Mouse (Mus musculus) limb, embryonic 10.5 days (tissue): Measurements from ENCODE around the gene Entpd2. TPM values are rescaled to one million over a fixed set of nuclear protein-coding genes. Genes with fewer than 3 reads are reported as not detected.
A peak's percentile ranks its signal among the peaks of the same experiment; 100 is the strongest.

Experiments used
- DNase-seq: peaks from one replicate; pipeline ENCODE4 v3.0.0-alpha.2; 2017; ENCODE audit warnings: low spot score
- H3K27ac ChIP-seq: fragments of 300-500 bp; sonication (generic); 2 replicates; pipeline ENCODE4 v1.5.1; 2016; ENCODE audit warnings: mild to moderate bottlenecking
- H3K27me3 ChIP-seq: fragments of 300-500 bp; sonication (generic); 2 replicates; pipeline ENCODE4 v1.6.1; 2016; ENCODE audit warnings: low read depth, mild to moderate bottlenecking; ENCODE audit not compliant: poor library complexity, severe bottlenecking
- H3K36me3 ChIP-seq: fragments of 300-500 bp; sonication (generic); 2 replicates; pipeline ENCODE4 v1.6.1; 2016; ENCODE audit warnings: mild to moderate bottlenecking, moderate library complexity
- H3K4me1 ChIP-seq: fragments of 300-500 bp; sonication (generic); 2 replicates; pipeline ENCODE4 v1.6.1; 2016
- H3K4me3 ChIP-seq: fragments of 300-500 bp; sonication (generic); 2 replicates; pipeline ENCODE4 v1.5.1; 2016; ENCODE audit warnings: mild to moderate bottlenecking, moderate library complexity
- H3K9me3 ChIP-seq: fragments of 300-500 bp; sonication (generic); replicated peaks from 2 replicates; pipeline ENCODE4 v1.6.1; 2016; ENCODE audit warnings: mild to moderate bottlenecking
- WGBS: fragments of 180-500 bp; shearing (Covaris S2); methylation state at CpG from one replicate; pipeline ENCODE4 v1.1.7; 2016; 5-methylcytosine and 5-hydroxymethylcytosine counted together
- polyA plus RNA-seq: library from polyadenylated mRNA; unstranded; fragments of >200 nt; fragmentation: Nextera tagmentation; extraction: Ambion mirVana; gene quantifications from 2 replicates; pipeline ENCODE4 v1.2.1, GENCODE M21; 2016

Gene Entpd2
- 0.19 TPM in 1 of 2 replicates, not detected in the other for polyA plus RNA-seq

DNA sequence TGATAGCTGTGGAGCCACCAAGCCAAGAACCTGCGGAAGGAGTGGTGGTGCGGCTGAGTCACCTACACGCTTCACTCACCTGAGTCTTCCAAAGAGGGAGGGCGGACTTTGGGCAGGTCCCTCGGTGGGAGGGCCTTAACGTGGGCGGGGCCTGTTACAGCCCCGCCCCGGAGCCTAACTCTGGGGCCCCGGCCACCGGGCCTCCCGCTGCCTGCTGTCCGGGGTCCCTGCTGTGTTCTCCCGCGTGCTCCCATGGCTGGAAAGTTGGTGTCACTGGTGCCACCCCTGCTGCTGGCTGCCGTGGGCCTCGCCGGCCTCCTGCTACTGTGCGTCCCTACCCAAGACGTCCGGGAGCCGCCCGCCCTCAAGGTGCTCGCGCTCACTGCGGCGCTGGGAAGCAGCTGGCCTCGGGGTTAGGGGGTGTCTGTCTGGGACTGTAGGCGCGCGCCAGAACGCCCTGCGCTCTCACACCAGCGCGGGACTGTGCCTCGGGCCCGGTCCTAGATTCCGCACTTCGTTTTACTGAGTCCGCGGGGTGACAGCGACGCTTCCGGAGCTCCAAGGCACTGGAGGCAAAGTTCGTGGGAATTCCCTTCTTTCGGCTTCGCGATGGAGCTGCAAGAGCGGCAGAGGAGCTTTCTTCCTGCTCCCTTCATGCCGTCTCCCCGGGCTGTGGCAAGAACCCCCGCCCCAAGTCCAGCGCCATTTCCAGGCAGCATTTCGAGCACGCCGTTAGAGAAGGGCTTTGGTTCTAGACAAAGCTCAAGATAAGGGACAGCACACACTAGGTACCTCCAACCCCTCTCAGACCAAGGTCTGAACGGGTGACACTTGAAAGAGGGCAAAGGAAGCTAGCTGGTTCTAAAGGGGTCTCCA is at the start of gene Entpd2:
Entpd2 (plus strand) TSS at position 154 of the 876 bp plus-strand sequence.
- Histone ChIP-seq H3K36me3 (no peaks in the 10 kb centered on the region), H3K4me3 (peak within 1 kb of the TSS; percentile 46), H3K27me3 (peaks cover 84% of the 10 kb centered on the region), H3K9me3 (no peaks in the 10 kb centered on the region), H3K4me1 (peaks cover 26% of the 10 kb centered on the region), H3K27ac (0 out of 2 replicates have a peak within 1 kb of the TSS, but pooled peaks have one; percentile 15)
- peak; percentile 48 for DNase-seq
- WGBS: 3% methylated on average over 57 of the region's 57 CpGs

- Histone ChIP-seq H3K4me1 (no peaks in the 10 kb centered on the region), H3K27ac (no peak overlapping the region), H3K9me3 (no peaks in the 10 kb centered on the region), H3K27me3 (no peaks in the 10 kb centered on the region), H3K36me3 (peaks cover 99% of the 10 kb centered on the region), H3K4me3 (no peak overlapping the region)
- WGBS: 91% methylated on average over 7 of the region's 7 CpGs
- DNase-seq: no peak
Measured at GRCm38 (mm10) chr2:25348162-25348561, 47.5 kb upstream of the Entpd2 start.

- no peak for DNase-seq
- no peaks in the 10 kb centered on the region for H3K9me3 ChIP-seq
- H3K4me3 ChIP-seq: no peak overlapping the region
- WGBS: 96% methylated on average over 4 of the region's 4 CpGs
- no peak overlapping the region for H3K27ac ChIP-seq
- no peaks in the 10 kb centered on the region for H3K27me3 ChIP-seq
- no peaks in the 10 kb centered on the region for H3K4me1 ChIP-seq
- H3K36me3 ChIP-seq: peaks cover 98% of the 10 kb centered on the region
Measured at GRCm38 (mm10) chr2:25349499-25349898, 46.2 kb upstream of the Entpd2 start.

GRCm38 (mm10) chr2:25350701-25351100 is 45.0 kb upstream of the Entpd2 start:
- 94% methylated on average over 3 of the region's 3 CpGs for WGBS
- H3K4me1 ChIP-seq: peaks cover 11% of the 10 kb centered on the region
- peaks cover 86% of the 10 kb centered on the region for H3K36me3 ChIP-seq
- no peaks in the 10 kb centered on the region for H3K9me3 ChIP-seq
- no peak for DNase-seq
- H3K27me3 ChIP-seq: no peaks in the 10 kb centered on the region
- no peak overlapping the region for H3K27ac ChIP-seq
- no peak overlapping the region for H3K4me3 ChIP-seq

DNA sequence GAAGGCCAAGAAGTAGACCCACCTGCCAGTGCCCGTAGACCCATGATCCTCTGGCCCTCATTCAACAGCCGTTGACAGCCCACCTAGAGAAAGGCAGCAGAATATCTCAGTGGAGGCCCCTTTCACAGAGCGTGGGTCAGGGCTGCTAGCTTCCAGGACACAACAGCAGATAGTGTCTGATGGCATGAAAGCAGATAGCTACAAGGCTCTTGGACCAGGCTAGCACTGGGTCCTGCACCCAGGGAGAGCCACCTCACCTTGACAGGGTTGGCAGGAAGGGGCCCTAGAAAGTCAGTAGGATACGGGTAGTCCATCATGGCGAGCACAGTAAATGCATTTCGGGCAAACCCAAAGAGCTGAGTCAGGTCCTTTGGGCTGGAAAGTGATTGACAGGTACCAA is 41.5 kb upstream of the Entpd2 start:
- Histone ChIP-seq H3K27ac (no peak overlapping the region), H3K4me3 (no peak overlapping the region), H3K27me3 (no peaks in the 10 kb centered on the region), H3K4me1 (peaks cover 25% of the 10 kb centered on the region), H3K9me3 (no peaks in the 10 kb centered on the region), H3K36me3 (peaks cover 52% of the 10 kb centered on the region)
- 86% methylated on average over 6 of the region's 6 CpGs for WGBS
- no peak for DNase-seq

DNA sequence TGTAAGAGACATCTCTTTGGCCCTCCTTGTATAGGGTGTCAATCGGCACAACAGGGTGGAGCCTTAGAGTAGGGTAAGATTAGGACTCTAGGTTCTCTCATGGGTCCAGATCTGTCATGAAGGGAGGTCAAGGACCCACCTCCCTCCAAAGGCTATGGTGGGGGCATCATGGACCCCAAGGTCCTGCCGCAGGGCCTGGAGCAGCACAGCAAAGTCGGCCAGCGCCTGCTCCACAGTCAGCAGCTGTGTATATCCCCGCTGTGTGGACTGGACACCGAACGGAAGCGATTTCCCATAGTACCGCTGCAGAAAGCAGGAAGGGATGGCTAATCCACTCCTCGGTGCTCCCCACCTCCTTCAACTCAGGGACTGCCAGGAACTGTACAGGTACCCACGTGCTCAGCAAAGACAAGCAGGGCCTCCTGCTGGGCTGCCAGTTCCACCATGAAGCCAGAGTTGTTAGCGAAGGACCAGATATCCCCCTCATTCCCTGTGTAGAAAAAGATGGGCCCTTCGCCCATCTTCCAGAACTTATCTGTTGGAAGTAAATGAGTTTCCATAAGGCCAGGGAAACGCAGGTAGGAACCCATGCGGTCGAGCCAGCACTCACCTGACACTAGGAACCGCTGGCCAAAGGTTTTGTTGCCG is 40.1 kb upstream of the Entpd2 start:
- Histone ChIP-seq H3K4me1 (peaks cover 25% of the 10 kb centered on the region), H3K4me3 (peak overlapping the region; percentile 62), H3K27me3 (no peaks in the 10 kb centered on the region), H3K9me3 (no peaks in the 10 kb centered on the region), H3K36me3 (peaks cover 39% of the 10 kb centered on the region), H3K27ac (0 out of 2 replicates have a peak overlapping the region, but pooled peaks have one; percentile 66)
- DNase-seq: no peak
- WGBS: 39% methylated on average over 18 of the region's 18 CpGs

DNA sequence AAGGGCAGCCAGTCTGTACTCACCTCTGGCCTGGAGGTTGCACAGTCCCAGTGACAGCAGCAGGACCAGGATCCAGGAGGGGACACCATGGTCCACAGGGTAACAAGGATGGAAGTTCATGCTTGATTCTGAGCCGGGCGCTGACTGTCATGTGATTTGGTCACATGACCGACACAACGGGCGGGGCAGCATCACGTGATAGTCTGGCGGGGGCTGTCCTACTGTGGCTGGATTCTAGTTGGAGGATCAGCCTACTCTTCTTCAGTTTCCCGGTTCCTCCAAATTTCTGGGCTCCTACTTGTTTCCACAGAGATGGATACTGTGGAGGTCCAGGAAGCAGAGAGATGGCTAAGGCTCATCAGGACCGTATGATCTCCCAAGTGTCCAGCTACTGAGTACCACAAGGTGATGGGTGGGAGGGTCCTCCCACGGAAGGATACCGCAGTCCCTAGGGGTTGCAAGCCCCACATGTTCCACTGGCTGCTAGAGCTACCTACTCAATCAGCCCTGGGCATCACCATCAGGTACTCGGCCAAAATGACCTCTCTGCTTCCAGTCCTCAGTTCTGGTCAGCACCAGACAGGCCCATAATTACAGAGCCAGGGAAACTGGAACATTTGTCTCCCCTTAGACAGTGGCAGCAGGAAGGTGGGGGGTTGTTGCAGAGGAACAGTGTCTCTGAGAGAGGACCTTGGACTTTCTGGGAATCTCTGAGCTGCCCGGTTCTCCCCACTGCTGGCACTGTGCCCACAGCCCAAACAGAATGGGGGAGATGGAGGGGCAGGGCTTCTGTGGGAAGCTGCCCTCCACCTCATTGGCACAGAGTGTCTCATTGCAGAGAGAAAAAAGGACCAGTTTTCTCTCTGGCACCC is 39.2 kb upstream of the Entpd2 start, which contains the start of gene Dpp7:
Dpp7 (minus strand) TSS at position 152 of the 872 bp plus-strand sequence.
- no peaks in the 10 kb centered on the region for H3K27me3 ChIP-seq
- peaks cover 30% of the 10 kb centered on the region for H3K36me3 ChIP-seq
- DNase-seq: peak; percentile 95
- H3K9me3 ChIP-seq: no peaks in the 10 kb centered on the region
- peaks cover 25% of the 10 kb centered on the region for H3K4me1 ChIP-seq
- WGBS: 8% methylated on average over 13 of the region's 13 CpGs
- peak within 1 kb of the TSS; percentile 66 for H3K27ac ChIP-seq
- H3K4me3 ChIP-seq: peak within 1 kb of the TSS; percentile 62

DNA sequence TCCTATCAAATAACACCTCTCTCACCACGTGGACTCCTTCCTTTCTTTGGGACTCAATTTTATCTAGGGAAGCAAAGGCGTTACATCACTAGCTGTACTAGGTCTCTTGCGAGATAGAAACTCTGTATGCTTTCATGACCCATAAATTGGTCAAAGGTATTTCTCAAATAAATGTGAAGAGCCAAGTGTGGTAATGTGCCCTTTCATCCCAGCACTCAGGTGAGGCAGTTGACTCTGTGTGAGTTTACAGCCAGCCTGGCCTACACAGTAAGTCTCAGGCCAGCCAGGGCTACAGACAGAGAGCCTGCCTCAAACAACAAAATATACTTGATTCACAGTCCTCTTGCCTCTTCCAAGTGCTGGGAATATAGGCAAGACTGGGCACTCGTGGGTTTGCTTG is 35.8 kb upstream of the Entpd2 start:
- no peaks in the 10 kb centered on the region for H3K9me3 ChIP-seq
- no peak overlapping the region for H3K27ac ChIP-seq
- peaks cover 26% of the 10 kb centered on the region for H3K27me3 ChIP-seq
- peaks cover 26% of the 10 kb centered on the region for H3K4me1 ChIP-seq
- 77% methylated on average over 4 of the region's 4 CpGs for WGBS
- H3K4me3 ChIP-seq: no peak overlapping the region
- no peaks in the 10 kb centered on the region; the same call in 1 of the 2 replicates for H3K36me3 ChIP-seq
- no peak for DNase-seq

GRCm38 (mm10) chr2:25363478-25364178 is 32.0 kb upstream of the Entpd2 start:
- H3K27me3 ChIP-seq: peaks cover 44% of the 10 kb centered on the region
- WGBS: 59% methylated on average over 13 of the region's 13 CpGs

GRCm38 (mm10) chr2:25364313-25364712 is 31.4 kb upstream of the Entpd2 start:
- Histone ChIP-seq H3K36me3 (no peaks in the 10 kb centered on the region), H3K27ac (no peak overlapping the region), H3K9me3 (no peaks in the 10 kb centered on the region), H3K4me3 (peak overlapping the region; percentile 62; the same call in 1 of the 2 replicates), H3K27me3 (peaks cover 44% of the 10 kb centered on the region), H3K4me1 (peaks cover 11% of the 10 kb centered on the region)
- no peak for DNase-seq
- WGBS: 86% methylated on average over 4 of the region's 4 CpGs

More at GRCm38 (mm10) chr2:25363478-25364178, 32.0 kb upstream of the Entpd2 start:
- H3K27ac ChIP-seq: no peak overlapping the region
- H3K4me1 ChIP-seq: peaks cover 11% of the 10 kb centered on the region
- no peaks in the 10 kb centered on the region for H3K36me3 ChIP-seq
- DNase-seq: no peak
- no peak overlapping the region for H3K4me3 ChIP-seq
- no peaks in the 10 kb centered on the region for H3K9me3 ChIP-seq

DNA sequence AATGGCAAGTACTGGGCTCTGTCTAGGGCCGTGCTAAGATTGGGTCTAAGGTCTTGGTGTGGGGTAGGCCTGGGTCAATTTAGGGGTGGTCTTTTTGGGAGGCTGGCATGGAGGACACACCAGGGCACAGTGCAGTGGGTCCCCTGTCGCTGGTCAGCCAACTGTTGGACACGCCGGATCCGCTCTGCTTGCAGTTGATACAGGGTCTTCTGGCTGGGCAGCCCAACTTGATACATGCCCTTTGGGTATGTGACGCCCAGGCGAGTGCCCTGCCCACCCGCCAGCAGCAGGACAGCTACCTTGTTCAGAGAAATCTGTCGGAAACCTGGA is 30.9 kb upstream of the Entpd2 start:
- peak overlapping the region; percentile 62 for H3K4me3 ChIP-seq
- H3K9me3 ChIP-seq: no peaks in the 10 kb centered on the region
- H3K27me3 ChIP-seq: peaks cover 44% of the 10 kb centered on the region
- peak overlapping the region; percentile 61; the same call in 1 of the 2 replicates for H3K27ac ChIP-seq
- DNase-seq: peak; percentile 41
- 26% methylated on average over 9 of the region's 9 CpGs for WGBS
- H3K4me1 ChIP-seq: peaks cover 11% of the 10 kb centered on the region
- no peaks in the 10 kb centered on the region for H3K36me3 ChIP-seq
